Mouse (Mus musculus): ENCODE measurements around the gene Dbil5. TPM values are rescaled to one million over a fixed set of nuclear protein-coding genes. Genes with fewer than 3 reads are reported as not detected.

The Dbil5 gene
- total RNA-seq, 2 experiments from 2014 or later: not detected

Other genes with a start within 250 kb of the Dbil5 start
- gene 1700016K19Rik, start 217.7 kb upstream of the Dbil5 start, total RNA-seq (2021): not detected
- 10 to 100 TPM; 58.8 to 66.8 TPM for gene Rflnb, start 189.8 kb upstream of the Dbil5 start, total RNA-seq (2021)
- gene Vps53, start 38.0 kb upstream of the Dbil5 start, total RNA-seq (2021): 10 to 100 TPM; 27.3 TPM
- 1 to 10 TPM; 5.5 to 6.5 TPM for gene Fam57a, start 37.9 kb upstream of the Dbil5 start, total RNA-seq (2021)
- gene Gemin4, start 56 bp downstream of the Dbil5 start, total RNA-seq (2021): 1 to 10 TPM; 3.0 to 5.0 TPM
- gene Mrm3, start 26.1 kb downstream of the Dbil5 start, total RNA-seq (2021): 10 to 100 TPM; 12.8 to 13.2 TPM
- 10 to 100 TPM; 34.3 to 46.2 TPM for gene Glod4, start 26.1 kb downstream of the Dbil5 start, total RNA-seq (2021)
- 10 to 100 TPM; 37.3 to 38.0 TPM for gene Nxn, start 181.5 kb downstream of the Dbil5 start, total RNA-seq (2021)
- 10 to 100 TPM; 40.1 to 55.2 TPM for gene Timm22, start 189.3 kb downstream of the Dbil5 start, total RNA-seq (2021)